Mouse (Mus musculus) liver, embryonic 11.5 days (tissue): Measurements from ENCODE around the gene Rasgef1c. TPM values are rescaled to one million over a fixed set of nuclear protein-coding genes. Genes with fewer than 3 reads are reported as not detected.

Experiments
- ATAC-seq: fragments of 200-750 bp; cut with Nextera tagmentation; replicated peaks from 2 replicates; pipeline ENCODE4 v1.8.0; 2017; ENCODE audit warnings: moderate number of reproducible peaks, mild to moderate bottlenecking, moderate TSS enrichment, moderate library complexity; ENCODE audit not compliant: low FRiP score
- DNase-seq: peaks from one replicate; pipeline ENCODE4 v3.0.0-alpha.2; 2017; ENCODE audit warnings: low spot score
- H3K27ac ChIP-seq: fragments of 300-500 bp; sonication (generic); 2 replicates; pipeline ENCODE4 v1.5.1; 2014; ENCODE audit warnings: mild to moderate bottlenecking, low read depth, low read length, control low read depth
- H3K27me3 ChIP-seq: fragments of 300-500 bp; sonication (generic); replicated peaks from 2 replicates; pipeline ENCODE4 v1.6.1; 2014; ENCODE audit warnings: low read length, mixed read lengths; ENCODE audit not compliant: control insufficient read depth, insufficient read depth
- H3K36me3 ChIP-seq: fragments of 300-500 bp; sonication (generic); 2 replicates; pipeline ENCODE4 v1.6.1; 2014; ENCODE audit warnings: mild to moderate bottlenecking, low read length, moderate library complexity, mixed read lengths; ENCODE audit not compliant: control insufficient read depth, insufficient read depth
- H3K4me1 ChIP-seq: fragments of 300-500 bp; sonication (generic); replicated peaks from 2 replicates; pipeline ENCODE4 v1.6.1; 2014; ENCODE audit warnings: low read length, mixed read lengths; ENCODE audit not compliant: control insufficient read depth, insufficient read depth
- H3K4me2 ChIP-seq: fragments of 300-500 bp; sonication (generic); 2 replicates; pipeline ENCODE4 v1.6.1; 2014; ENCODE audit warnings: mild to moderate bottlenecking, control low read depth, moderate library complexity
- H3K4me3 ChIP-seq: fragments of 300-500 bp; sonication (generic); 2 replicates; pipeline ENCODE4 v1.5.1; 2014; ENCODE audit warnings: low read depth, low read length, control low read depth
- H3K9ac ChIP-seq: fragments of 300-500 bp; sonication (generic); 2 replicates; pipeline ENCODE4 v1.6.1; 2014; ENCODE audit warnings: low read depth, low read length, control low read depth
- H3K9me3 ChIP-seq: fragments of 300-500 bp; sonication (generic); 2 replicates; pipeline ENCODE4 v1.6.1; 2016; ENCODE audit warnings: low read length, inconsistent platforms, mixed read lengths; ENCODE audit not compliant: control insufficient read depth
- WGBS: fragments of 180-500 bp; shearing (Covaris S2); extraction: QIAGEN DNeasy Blood & Tissue Kit; methylation state at CpG from one replicate; pipeline ENCODE4 v1.1.7; 2014; 5-methylcytosine and 5-hydroxymethylcytosine counted together
- polyA plus RNA-seq: library from polyadenylated mRNA; unstranded; fragments of >200 nt; fragmentation: Nextera tagmentation; extraction: Ambion mirVana; gene quantifications from 2 replicates; pipeline ENCODE4 v1.2.1, GENCODE M21; 2014

Gene Rasgef1c
- polyA plus RNA-seq, 1 experiment from 2014 or later = not detected

DNA sequence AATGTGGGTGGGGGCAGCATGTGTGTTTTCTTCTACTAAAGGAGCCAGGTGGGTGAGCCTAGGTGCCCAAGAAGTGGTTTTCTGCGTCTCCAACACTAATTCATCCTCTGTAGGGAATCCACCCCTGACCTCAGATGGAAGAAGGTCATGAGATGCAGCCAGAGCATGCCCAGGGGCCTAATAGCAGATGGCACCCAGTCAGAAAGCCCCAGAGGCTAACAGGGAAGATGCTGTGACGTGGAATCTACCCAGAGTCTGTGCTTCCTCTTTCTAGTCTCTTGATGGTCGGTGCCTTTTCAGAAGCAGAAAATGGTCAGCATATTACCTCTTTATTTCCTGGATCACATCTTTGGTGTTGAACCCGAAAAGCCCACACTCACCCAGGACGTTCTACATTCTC, 42.3 kb downstream of the Rasgef1c start:
- H3K9me3 ChIP-seq = no peaks in the 10 kb centered on the region
- no peaks in the 10 kb centered on the region for H3K4me1 ChIP-seq
- no peak overlapping the region for H3K27ac ChIP-seq
- no peak overlapping the region for H3K9ac ChIP-seq
- DNase-seq (no peak), ATAC-seq (no peak)
- 63% methylated on average over 5 of the region's 5 CpGs for WGBS
- H3K36me3 ChIP-seq = no peaks in the 10 kb centered on the region
- no peaks in the 10 kb centered on the region for H3K27me3 ChIP-seq
- H3K4me2 ChIP-seq = no peak overlapping the region
- no peak overlapping the region for H3K4me3 ChIP-seq

DNA sequence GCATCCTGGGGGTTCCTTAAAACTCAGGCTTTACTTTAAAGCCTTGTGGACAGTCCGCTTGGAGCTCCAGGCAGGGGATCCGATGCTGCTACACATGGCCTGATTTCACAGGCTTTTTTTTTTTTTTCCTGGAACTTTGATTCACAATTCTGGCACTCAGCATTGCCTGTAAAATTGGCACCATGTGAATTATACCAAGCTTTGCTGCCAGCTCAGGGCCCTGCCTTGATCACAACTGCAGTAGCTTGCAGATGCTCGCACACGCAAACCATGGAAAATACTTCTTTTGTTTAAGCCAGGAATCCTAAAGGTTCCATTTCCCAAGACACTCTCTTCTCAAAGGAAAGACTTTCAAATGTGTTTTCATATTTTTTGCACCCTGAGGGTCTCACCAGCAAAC, 44.1 kb downstream of the Rasgef1c start:
- 88% methylated on average over 4 of the region's 4 CpGs for WGBS
- H3K4me2 ChIP-seq = no peak overlapping the region
- H3K27me3 ChIP-seq = no peaks in the 10 kb centered on the region
- DNase-seq (no peak), ATAC-seq (no peak)
- H3K4me3 ChIP-seq = no peak overlapping the region
- H3K36me3 ChIP-seq = no peaks in the 10 kb centered on the region
- no peak overlapping the region for H3K27ac ChIP-seq
- no peak overlapping the region for H3K9ac ChIP-seq
- H3K9me3 ChIP-seq = no peaks in the 10 kb centered on the region
- no peaks in the 10 kb centered on the region for H3K4me1 ChIP-seq

DNA sequence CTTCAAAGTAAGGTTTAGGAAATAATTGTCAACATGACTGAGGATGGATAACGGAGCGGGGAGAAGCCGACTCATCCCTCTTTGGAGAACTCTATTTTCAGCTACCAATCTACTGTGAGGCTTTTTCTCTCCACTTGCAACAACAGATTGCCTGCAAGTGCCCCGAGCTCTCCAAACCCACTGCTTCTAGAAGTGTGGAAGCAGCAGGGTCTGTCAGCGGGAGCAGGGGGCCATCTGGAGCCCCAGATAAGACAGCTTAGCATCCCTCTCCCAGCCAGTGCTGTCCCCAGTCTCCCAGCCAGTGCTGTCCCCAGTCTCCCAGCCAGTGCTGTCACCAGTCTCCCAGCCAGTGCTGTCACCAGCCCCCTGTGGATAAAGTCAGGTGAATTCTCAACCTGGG, 48.2 kb downstream of the Rasgef1c start:
- no peak overlapping the region for H3K4me3 ChIP-seq
- no peak overlapping the region for H3K4me2 ChIP-seq
- H3K27ac ChIP-seq = no peak overlapping the region
- H3K4me1 ChIP-seq = no peaks in the 10 kb centered on the region
- DNase-seq (no peak), ATAC-seq (0 out of 2 replicates have a peak, but pooled peaks have one; percentile 34)
- H3K27me3 ChIP-seq = no peaks in the 10 kb centered on the region
- H3K36me3 ChIP-seq = no peaks in the 10 kb centered on the region
- no peak overlapping the region for H3K9ac ChIP-seq
- no peaks in the 10 kb centered on the region for H3K9me3 ChIP-seq
- WGBS = 52% methylated on average over 5 of the region's 5 CpGs

DNA sequence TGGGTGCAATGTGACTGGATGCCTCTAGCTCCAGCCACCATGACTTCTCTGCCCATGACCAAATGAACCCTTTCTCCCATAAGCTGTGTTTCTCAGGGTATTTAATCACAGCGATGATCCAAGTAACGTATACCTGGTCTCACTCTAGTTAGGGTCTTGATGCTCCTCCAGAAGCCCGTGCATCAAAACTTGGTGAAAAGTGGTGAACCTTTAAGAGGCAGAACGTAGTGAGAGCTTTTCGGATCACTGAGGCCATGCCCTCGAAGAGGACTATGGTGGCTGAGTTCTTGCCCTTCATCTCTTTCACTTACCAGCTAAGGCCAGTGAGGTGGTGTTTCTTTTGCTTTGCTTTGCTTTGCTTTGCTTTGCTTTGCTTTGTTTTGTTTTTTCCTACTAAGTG, 52.0 kb downstream of the Rasgef1c start:
- Histone ChIP-seq H3K9ac (no peak overlapping the region), H3K4me2 (no peak overlapping the region), H3K4me3 (no peak overlapping the region), H3K9me3 (no peaks in the 10 kb centered on the region), H3K4me1 (no peaks in the 10 kb centered on the region), H3K27ac (no peak overlapping the region), H3K36me3 (no peaks in the 10 kb centered on the region), H3K27me3 (peaks cover 2% of the 10 kb centered on the region; the same call in 1 of the 2 replicates)
- WGBS = 96% methylated on average over 6 of the region's 6 CpGs
- DNase-seq (no peak), ATAC-seq (no peak)

DNA sequence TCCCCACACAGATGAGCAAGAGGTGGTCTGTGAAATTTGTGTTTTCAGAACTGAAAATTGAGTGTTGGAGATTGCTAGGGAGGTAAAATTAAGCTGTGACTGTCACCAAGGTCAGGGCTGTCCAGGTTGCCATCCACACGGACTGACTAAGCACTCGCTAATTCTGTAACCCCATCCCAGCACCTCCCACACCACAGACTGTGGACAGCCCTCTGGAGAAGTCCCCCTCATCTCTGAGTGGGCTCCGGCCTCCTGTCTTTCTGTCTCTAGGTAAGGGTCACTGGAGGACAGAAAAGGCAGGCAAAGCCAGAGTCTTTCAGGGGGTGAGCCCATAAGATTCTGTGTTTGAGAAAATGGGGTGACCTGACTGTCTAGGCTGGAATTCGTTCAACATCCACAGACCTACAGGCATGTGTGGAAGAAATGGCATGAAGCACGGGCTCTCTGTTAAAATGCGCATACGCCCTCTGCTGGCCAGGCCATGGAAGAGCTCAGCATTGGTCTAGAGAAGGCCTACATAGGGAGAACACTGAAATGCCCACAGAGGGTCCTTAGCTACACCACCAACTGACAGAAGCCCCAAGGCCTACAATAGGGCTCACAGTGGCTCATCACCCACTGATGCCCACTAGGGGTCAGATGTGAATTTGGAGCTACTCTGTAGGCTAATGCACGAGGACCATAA, 54.1 kb downstream of the Rasgef1c start:
- ATAC-seq (no peak; the same call in 1 of the 2 replicates), DNase-seq (peak; percentile 58)
- Histone ChIP-seq H3K27ac (no peak overlapping the region), H3K4me2 (no peak overlapping the region), H3K9me3 (no peaks in the 10 kb centered on the region), H3K4me3 (no peak overlapping the region), H3K9ac (no peak overlapping the region), H3K4me1 (no peaks in the 10 kb centered on the region), H3K36me3 (no peaks in the 10 kb centered on the region), H3K27me3 (peaks cover 4% of the 10 kb centered on the region; the same call in 1 of the 2 replicates)
- WGBS = 25% methylated on average over 8 of the region's 8 CpGs

DNA sequence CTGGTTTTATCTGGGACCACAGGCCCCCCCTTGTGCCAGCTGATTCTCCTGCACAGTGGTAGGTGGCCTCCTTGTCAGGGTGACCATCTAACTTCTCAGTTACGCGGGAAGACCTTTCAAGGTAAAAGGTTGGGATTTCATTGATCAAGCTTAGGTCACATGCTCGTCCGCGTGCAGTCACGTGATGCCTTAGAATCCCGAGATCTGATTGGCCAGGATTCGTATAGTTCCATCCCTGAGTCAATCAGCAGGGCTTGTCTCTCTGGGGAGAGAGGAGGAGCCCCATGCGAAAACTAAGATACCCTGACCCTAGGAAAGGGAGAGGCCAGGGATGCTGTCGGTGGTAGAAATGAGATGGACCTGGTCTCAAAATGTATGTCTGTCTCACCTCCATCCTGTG, 56.4 kb downstream of the Rasgef1c start:
- no peak for ATAC-seq
- Histone ChIP-seq H3K27me3 (peaks cover 4% of the 10 kb centered on the region; the same call in 1 of the 2 replicates), H3K4me2 (no peak overlapping the region), H3K4me1 (no peaks in the 10 kb centered on the region), H3K36me3 (no peaks in the 10 kb centered on the region), H3K27ac (no peak overlapping the region), H3K9me3 (no peaks in the 10 kb centered on the region), H3K9ac (no peak overlapping the region), H3K4me3 (no peak overlapping the region)
- no peak for DNase-seq
- WGBS = 74% methylated on average over 10 of the region's 10 CpGs

DNA sequence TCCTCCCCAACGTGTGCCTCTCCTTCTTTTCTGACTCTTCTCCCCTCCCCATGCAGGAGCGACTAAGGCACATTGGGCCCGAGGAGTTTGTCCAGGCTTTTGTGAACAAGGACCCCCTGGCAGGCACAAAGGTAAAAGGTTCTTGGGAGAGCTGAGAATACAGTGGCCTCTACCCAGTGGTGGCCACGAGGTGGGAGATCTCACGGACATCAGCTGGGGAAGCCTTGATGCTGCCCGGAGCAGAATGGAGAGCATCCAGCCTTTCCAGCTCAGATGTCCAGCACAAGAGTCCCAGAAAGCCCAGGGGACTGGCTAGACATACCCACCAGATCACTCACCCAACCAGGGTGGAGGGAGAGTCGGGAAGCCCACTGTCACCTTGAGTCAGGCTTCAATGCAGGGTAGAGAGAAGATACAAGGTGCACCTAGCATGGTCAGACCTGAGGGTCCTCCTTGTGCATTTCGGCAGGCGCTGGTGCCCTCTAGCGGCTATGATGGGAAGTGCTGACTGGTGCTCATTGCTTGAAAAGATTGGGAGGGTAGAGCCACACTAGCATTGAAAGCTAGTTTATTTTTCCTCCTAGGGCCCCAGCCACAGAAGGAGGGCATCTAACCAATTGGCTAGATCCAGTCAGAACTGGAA, 59.6 kb downstream of the Rasgef1c start:
- Histone ChIP-seq H3K9me3 (no peaks in the 10 kb centered on the region), H3K36me3 (no peaks in the 10 kb centered on the region), H3K4me2 (no peak overlapping the region), H3K27me3 (0 out of 2 replicates have a peak, but pooled peaks cover 2% of the 10 kb centered on the region), H3K27ac (no peak overlapping the region), H3K4me3 (no peak overlapping the region), H3K4me1 (peaks cover 4% of the 10 kb centered on the region; the same call in 1 of the 2 replicates), H3K9ac (no peak overlapping the region)
- WGBS = 32% methylated on average over 10 of the region's 10 CpGs
- DNase-seq (peak; percentile 81), ATAC-seq (no peak)

DNA sequence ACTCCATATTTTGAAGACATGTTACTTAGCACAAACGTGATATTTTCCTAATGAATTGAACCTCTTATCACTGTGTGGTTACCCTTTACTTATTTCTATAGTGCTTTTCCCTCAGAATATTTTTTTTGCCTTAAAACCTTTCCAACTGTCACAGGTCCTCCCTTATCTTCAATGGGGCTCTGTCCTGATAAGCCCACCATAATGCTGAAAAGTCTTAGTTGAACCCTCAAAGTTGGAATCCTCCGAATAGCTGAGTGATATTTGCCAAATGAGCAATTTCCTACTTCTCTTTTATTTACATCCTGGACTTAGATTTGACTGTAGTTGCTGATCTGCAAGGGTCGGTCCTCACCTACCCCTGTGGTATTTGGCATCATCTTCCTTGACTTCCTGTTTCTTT, 63.7 kb downstream of the Rasgef1c start:
- DNase-seq = no peak
- H3K9ac ChIP-seq = no peak overlapping the region
- no peaks in the 10 kb centered on the region for H3K9me3 ChIP-seq
- no peaks in the 10 kb centered on the region for H3K27me3 ChIP-seq
- H3K36me3 ChIP-seq = no peaks in the 10 kb centered on the region
- H3K27ac ChIP-seq = no peak overlapping the region
- no peak overlapping the region for H3K4me2 ChIP-seq
- ATAC-seq = no peak
- 34% methylated on average over 3 of the region's 3 CpGs for WGBS
- no peak overlapping the region for H3K4me3 ChIP-seq
- H3K4me1 ChIP-seq = peaks cover 4% of the 10 kb centered on the region; the same call in 1 of the 2 replicates

DNA sequence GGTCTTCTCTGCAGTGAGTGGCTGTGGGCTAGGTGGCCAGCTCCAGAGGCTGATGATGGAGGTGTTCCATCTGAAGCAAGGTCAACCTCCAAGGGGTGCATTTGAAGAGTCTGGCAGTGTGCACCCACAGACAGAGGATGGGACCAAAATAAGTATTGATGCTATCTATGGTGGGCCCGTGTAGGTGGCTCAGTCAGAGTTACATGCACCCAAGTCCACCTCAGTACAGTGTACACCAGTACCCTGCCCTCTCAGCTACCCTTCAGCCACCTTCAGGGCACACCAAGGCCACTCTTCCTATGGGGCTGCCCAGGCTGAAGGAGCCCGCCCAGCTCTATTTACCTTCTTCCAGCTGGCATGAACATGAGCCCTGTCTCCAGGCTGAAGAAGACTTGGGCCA, 68.1 kb downstream of the Rasgef1c start:
- no peak overlapping the region for H3K4me2 ChIP-seq
- H3K9ac ChIP-seq = no peak overlapping the region
- 85% methylated on average over 2 of the region's 2 CpGs for WGBS
- H3K27me3 ChIP-seq = no peaks in the 10 kb centered on the region
- ATAC-seq (no peak), DNase-seq (no peak)
- H3K4me1 ChIP-seq = peaks cover 4% of the 10 kb centered on the region; the same call in 1 of the 2 replicates
- no peak overlapping the region for H3K4me3 ChIP-seq
- no peaks in the 10 kb centered on the region for H3K36me3 ChIP-seq
- H3K27ac ChIP-seq = no peak overlapping the region
- no peaks in the 10 kb centered on the region for H3K9me3 ChIP-seq
